Mouse (Mus musculus) liver, embryonic 13.5 days (tissue): ENCODE measurements around the gene Wfdc2. TPM values are rescaled to one million over a fixed set of nuclear protein-coding genes. Genes with fewer than 3 reads are reported as not detected.

Experiments used
- ATAC-seq: fragments of 200-750 bp; cut with Nextera tagmentation; 2 replicates; pipeline ENCODE4 v1.8.0; 2017; ENCODE audit warnings: low read depth, mild to moderate bottlenecking, moderate number of reproducible peaks, moderate library complexity
- DNase-seq: peaks from one replicate; pipeline ENCODE4 v3.0.0; 2022
- H3K27ac ChIP-seq: fragments of 300-500 bp; sonication (generic); 2 replicates; pipeline ENCODE4 v1.5.1; 2015; ENCODE audit warnings: moderate library complexity, mild to moderate bottlenecking, inconsistent platforms
- H3K27me3 ChIP-seq: fragments of 300-500 bp; sonication (generic); 2 replicates; pipeline ENCODE4 v1.6.1; 2015; ENCODE audit warnings: mild to moderate bottlenecking, inconsistent platforms
- H3K36me3 ChIP-seq: fragments of 300-500 bp; sonication (generic); 2 replicates; pipeline ENCODE4 v1.6.1; 2015; ENCODE audit warnings: mild to moderate bottlenecking, inconsistent platforms
- H3K4me1 ChIP-seq: fragments of 300-500 bp; sonication (generic); replicated peaks from 2 replicates; pipeline ENCODE4 v1.6.1; 2015; ENCODE audit warnings: inconsistent platforms
- H3K4me2 ChIP-seq: fragments of 300-500 bp; sonication (generic); 2 replicates; pipeline ENCODE4 v1.6.1; 2015; ENCODE audit warnings: inconsistent platforms, mild to moderate bottlenecking, moderate library complexity
- H3K4me3 ChIP-seq: fragments of 300-500 bp; sonication (generic); replicated peaks from 2 replicates; pipeline ENCODE4 v1.5.1; 2015; ENCODE audit warnings: mild to moderate bottlenecking, inconsistent platforms
- H3K9ac ChIP-seq: fragments of 300-500 bp; sonication (generic); 2 replicates; pipeline ENCODE4 v1.6.1; 2015; ENCODE audit warnings: mild to moderate bottlenecking, inconsistent platforms
- H3K9me3 ChIP-seq: fragments of 300-500 bp; sonication (generic); replicated peaks from 2 replicates; pipeline ENCODE4 v1.6.1; 2016; ENCODE audit warnings: inconsistent platforms
- WGBS: fragments of 180-500 bp; shearing (Covaris S2); methylation state at CpG from one replicate; pipeline ENCODE4 v1.1.7; 2015; ENCODE audit not compliant: insufficient replicate concordance; 5-methylcytosine and 5-hydroxymethylcytosine counted together
- polyA plus RNA-seq: library from polyadenylated mRNA; unstranded; fragments of >200 nt; fragmentation: Nextera tagmentation; extraction: Ambion mirVana; gene quantifications from 2 replicates; pipeline ENCODE4 v1.2.1, GENCODE M21; 2015

The Wfdc2 gene
- polyA plus RNA-seq = 1.2 and 1.9 TPM in 2 replicates

DNA sequence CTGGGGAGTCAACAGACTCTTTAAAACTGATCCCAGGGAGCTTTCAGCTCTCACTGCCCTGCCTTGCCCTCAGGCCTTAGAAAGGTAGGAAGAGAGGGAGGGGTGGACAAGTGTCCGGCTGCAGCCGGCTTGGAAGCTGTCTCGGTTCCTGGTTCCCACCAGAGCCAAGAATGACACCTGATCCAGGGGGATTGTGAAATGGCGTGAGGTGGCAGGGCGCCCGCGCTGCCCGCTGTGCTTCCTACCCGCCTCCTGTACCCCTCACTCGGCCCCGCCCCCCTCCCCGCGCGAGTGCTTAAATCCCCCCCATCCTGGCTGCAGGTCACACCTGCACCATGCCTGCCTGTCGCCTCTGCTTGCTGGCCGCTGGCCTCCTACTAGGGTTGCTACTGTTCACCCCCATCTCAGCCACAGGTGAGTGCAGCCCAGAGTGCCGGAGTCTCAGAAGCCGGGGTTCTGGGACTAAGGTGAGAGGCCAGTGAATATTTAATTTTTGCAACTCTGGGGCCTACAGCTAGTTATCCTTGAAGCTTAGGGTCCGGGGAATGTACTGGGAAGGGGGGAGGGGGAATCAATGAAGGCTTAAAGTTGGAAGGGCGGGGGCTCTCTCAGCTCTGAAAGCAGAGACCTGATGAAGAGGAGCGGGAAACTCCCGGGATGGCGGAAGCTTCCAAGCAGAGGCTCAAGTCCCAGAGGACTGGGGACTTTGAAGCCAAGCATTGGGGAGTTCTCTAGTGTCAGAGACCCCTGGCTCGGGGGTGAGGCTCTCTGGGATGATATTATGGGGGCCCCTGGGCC is at the start of gene Wfdc2:
Gene Wfdc2 (plus strand): TSS at position 23 of the 798 bp plus-strand sequence.
- H3K9me3 ChIP-seq = no peaks in the 10 kb centered on the region; the same call in 1 of the 2 replicates
- H3K27me3 ChIP-seq = peaks cover 49% of the 10 kb centered on the region
- H3K4me2 ChIP-seq = peak within 1 kb of the TSS; percentile 68
- no peaks in the 10 kb centered on the region for H3K36me3 ChIP-seq
- no peak within 1 kb of the TSS for H3K27ac ChIP-seq
- H3K4me3 ChIP-seq = peak within 1 kb of the TSS; percentile 41
- WGBS = 16% methylated on average over 24 of the region's 24 CpGs
- no peak for DNase-seq
- no peaks in the 10 kb centered on the region for H3K4me1 ChIP-seq
- peak within 1 kb of the TSS; percentile 41 for H3K9ac ChIP-seq
- no peak for ATAC-seq

- H3K4me3 ChIP-seq = no peak overlapping the region
- 48% methylated on average over 8 of the region's 8 CpGs for WGBS
- no peak overlapping the region for H3K27ac ChIP-seq
- H3K4me2 ChIP-seq = no peak overlapping the region
- H3K4me1 ChIP-seq = peaks cover 16% of the 10 kb centered on the region
- H3K36me3 ChIP-seq = no peaks in the 10 kb centered on the region
- ATAC-seq (no peak), DNase-seq (no peak)
- no peaks in the 10 kb centered on the region for H3K27me3 ChIP-seq
- no peaks in the 10 kb centered on the region for H3K9me3 ChIP-seq
- no peak overlapping the region for H3K9ac ChIP-seq
Observed at GRCm38 (mm10) chr2:164513389-164513788, 48.8 kb upstream of the Wfdc2 start.

DNA sequence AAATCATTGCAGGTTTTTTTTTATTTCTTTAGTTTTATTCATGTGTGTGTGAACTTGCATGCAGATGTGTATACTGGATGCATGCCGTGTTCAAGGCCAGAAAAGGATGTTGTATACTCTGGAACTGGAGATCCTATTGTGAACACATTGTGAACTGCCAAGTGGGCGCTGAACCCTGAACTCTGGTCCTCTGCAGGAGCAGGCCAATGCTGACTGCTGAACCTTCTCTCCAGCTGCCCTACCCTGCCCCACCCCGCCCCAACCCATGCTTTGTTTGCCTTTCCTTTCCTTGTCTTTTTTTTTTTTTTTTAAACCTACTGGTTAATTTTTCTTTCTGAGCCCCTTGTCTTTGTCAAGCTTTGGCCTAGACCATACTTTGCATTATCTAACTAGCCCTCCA is 47.3 kb upstream of the Wfdc2 start:
- WGBS = 77% methylated on average over 3 of the region's 3 CpGs
- Histone ChIP-seq H3K4me1 (peaks cover 16% of the 10 kb centered on the region), H3K9ac (no peak overlapping the region), H3K36me3 (no peaks in the 10 kb centered on the region), H3K27me3 (no peaks in the 10 kb centered on the region), H3K4me2 (no peak overlapping the region), H3K4me3 (no peak overlapping the region), H3K27ac (no peak overlapping the region), H3K9me3 (no peaks in the 10 kb centered on the region)
- no peak for DNase-seq
- ATAC-seq = no peak

- H3K27ac ChIP-seq = no peak overlapping the region
- ATAC-seq (no peak), DNase-seq (no peak)
- H3K4me1 ChIP-seq = peaks cover 16% of the 10 kb centered on the region
- 65% methylated on average over 9 of the region's 9 CpGs for WGBS
- no peak overlapping the region for H3K4me2 ChIP-seq
- H3K36me3 ChIP-seq = no peaks in the 10 kb centered on the region
- no peaks in the 10 kb centered on the region; the same call in 1 of the 2 replicates for H3K27me3 ChIP-seq
- H3K4me3 ChIP-seq = no peak overlapping the region
- H3K9ac ChIP-seq = no peak overlapping the region
- H3K9me3 ChIP-seq = no peaks in the 10 kb centered on the region
Observed at GRCm38 (mm10) chr2:164515897-164516296, 46.3 kb upstream of the Wfdc2 start.

- 76% methylated on average over 11 of the region's 11 CpGs for WGBS
- DNase-seq (no peak), ATAC-seq (no peak)
Observed at GRCm38 (mm10) chr2:164516592-164516991, 45.6 kb upstream of the Wfdc2 start.

GRCm38 (mm10) chr2:164517485-164518221 is 44.6 kb upstream of the Wfdc2 start:
- peak; percentile 48; the same call in 1 of the 2 replicates for ATAC-seq
- H3K9me3 ChIP-seq = no peaks in the 10 kb centered on the region
- H3K4me1 ChIP-seq = peaks cover 12% of the 10 kb centered on the region
- peaks cover 10% of the 10 kb centered on the region; the same call in 1 of the 2 replicates for H3K27me3 ChIP-seq
- no peak overlapping the region for H3K9ac ChIP-seq
- DNase-seq = peak; percentile 48
- H3K36me3 ChIP-seq = no peaks in the 10 kb centered on the region
- no peak overlapping the region for H3K4me2 ChIP-seq
- H3K4me3 ChIP-seq = no peak overlapping the region
- H3K27ac ChIP-seq = no peak overlapping the region
- 32% methylated on average over 8 of the region's 10 CpGs for WGBS

More at GRCm38 (mm10) chr2:164516592-164516991, 45.6 kb upstream of the Wfdc2 start:
- H3K9me3 ChIP-seq = no peaks in the 10 kb centered on the region
- H3K4me2 ChIP-seq = no peak overlapping the region
- H3K36me3 ChIP-seq = no peaks in the 10 kb centered on the region
- H3K27me3 ChIP-seq = peaks cover 3% of the 10 kb centered on the region; the same call in 1 of the 2 replicates
- peaks cover 16% of the 10 kb centered on the region for H3K4me1 ChIP-seq
- no peak overlapping the region for H3K4me3 ChIP-seq
- no peak overlapping the region for H3K27ac ChIP-seq
- no peak overlapping the region for H3K9ac ChIP-seq

- 0 out of 2 replicates have a peak, but pooled peaks cover 3% of the 10 kb centered on the region for H3K4me1 ChIP-seq
- DNase-seq = no peak
- H3K9ac ChIP-seq = no peak overlapping the region
- H3K27ac ChIP-seq = no peak overlapping the region
- no peak overlapping the region for H3K4me3 ChIP-seq
- no peak for ATAC-seq
- WGBS = 48% methylated on average over 11 of the region's 11 CpGs
- H3K36me3 ChIP-seq = no peaks in the 10 kb centered on the region
- peaks cover 16% of the 10 kb centered on the region; the same call in 1 of the 2 replicates for H3K27me3 ChIP-seq
- H3K4me2 ChIP-seq = no peak overlapping the region
- H3K9me3 ChIP-seq = no peaks in the 10 kb centered on the region
Observed at GRCm38 (mm10) chr2:164518266-164519170, 43.7 kb upstream of the Wfdc2 start.

DNA sequence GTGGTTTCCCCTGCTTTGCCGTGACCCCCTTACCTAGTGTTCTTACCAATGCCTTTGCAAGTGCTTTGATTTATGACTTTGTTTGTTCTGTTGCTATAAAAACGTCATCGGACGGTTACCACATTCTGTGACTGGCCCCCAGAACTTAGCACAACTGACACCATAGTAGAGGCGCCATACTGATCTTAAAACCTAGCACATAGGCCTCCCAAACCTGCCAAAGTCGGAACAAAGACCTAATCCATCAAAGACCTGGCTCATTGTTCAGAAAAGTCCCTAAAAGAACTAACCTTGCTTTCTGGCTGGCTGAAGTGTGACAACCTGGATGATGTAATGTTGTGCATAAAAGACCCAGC is 43.1 kb upstream of the Wfdc2 start:
- no peak overlapping the region for H3K4me3 ChIP-seq
- 0 out of 2 replicates have a peak, but pooled peaks cover 3% of the 10 kb centered on the region for H3K4me1 ChIP-seq
- H3K36me3 ChIP-seq = no peaks in the 10 kb centered on the region
- H3K27me3 ChIP-seq = peaks cover 16% of the 10 kb centered on the region; the same call in 1 of the 2 replicates
- H3K9me3 ChIP-seq = no peaks in the 10 kb centered on the region
- no peak for ATAC-seq
- DNase-seq = no peak
- H3K9ac ChIP-seq = no peak overlapping the region
- no peak overlapping the region for H3K27ac ChIP-seq
- H3K4me2 ChIP-seq = no peak overlapping the region
- WGBS = 48% methylated on average over 6 of the region's 6 CpGs

- Histone ChIP-seq H3K9ac (no peak overlapping the region), H3K4me3 (no peak overlapping the region), H3K36me3 (no peaks in the 10 kb centered on the region), H3K27ac (no peak overlapping the region), H3K9me3 (no peaks in the 10 kb centered on the region), H3K4me1 (0 out of 2 replicates have a peak, but pooled peaks cover 3% of the 10 kb centered on the region), H3K27me3 (peaks cover 16% of the 10 kb centered on the region; the same call in 1 of the 2 replicates), H3K4me2 (no peak overlapping the region)
- ATAC-seq (0 out of 2 replicates have a peak, but pooled peaks have one; percentile 18), DNase-seq (peak; percentile 13)
- 4% methylated on average over 3 of the region's 3 CpGs for WGBS
Observed at GRCm38 (mm10) chr2:164520782-164521181, 41.4 kb upstream of the Wfdc2 start.

DNA sequence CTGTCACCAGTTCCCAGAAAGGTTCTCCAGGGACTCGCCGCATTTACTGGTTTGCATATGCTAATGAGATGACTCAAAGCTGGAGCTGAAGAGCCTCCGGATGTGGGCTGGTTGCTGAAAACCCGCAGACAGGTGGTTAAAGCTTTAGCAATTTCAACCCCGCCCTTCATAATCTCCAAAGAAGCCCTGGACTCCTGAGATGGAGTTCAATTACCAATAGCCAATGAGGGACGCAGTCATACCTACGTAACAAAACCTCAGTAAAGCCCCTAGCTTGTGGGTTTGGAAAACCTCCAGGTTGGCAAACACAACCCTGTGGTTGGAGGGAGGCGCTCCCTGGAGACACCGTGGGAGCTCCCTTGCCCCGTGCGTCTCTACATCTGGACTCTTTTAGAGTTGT is 40.4 kb upstream of the Wfdc2 start:
- 4% methylated on average over 11 of the region's 11 CpGs for WGBS
- DNase-seq (no peak), ATAC-seq (no peak)
- Histone ChIP-seq H3K4me3 (no peak overlapping the region), H3K9ac (no peak overlapping the region), H3K36me3 (no peaks in the 10 kb centered on the region), H3K4me2 (no peak overlapping the region), H3K9me3 (peaks cover 7% of the 10 kb centered on the region; the same call in 1 of the 2 replicates), H3K27ac (no peak overlapping the region), H3K27me3 (peaks cover 16% of the 10 kb centered on the region; the same call in 1 of the 2 replicates), H3K4me1 (0 out of 2 replicates have a peak, but pooled peaks cover 3% of the 10 kb centered on the region)
